Mouse (Mus musculus): ENCODE results near the gene Pon2. TPM values are rescaled to one million over a fixed set of nuclear protein-coding genes. Genes with fewer than 3 reads are reported as not detected.

Gene Pon2
- polyA plus RNA-seq, 1 experiment from 2014 or later, result 34.3 TPM

DNA sequence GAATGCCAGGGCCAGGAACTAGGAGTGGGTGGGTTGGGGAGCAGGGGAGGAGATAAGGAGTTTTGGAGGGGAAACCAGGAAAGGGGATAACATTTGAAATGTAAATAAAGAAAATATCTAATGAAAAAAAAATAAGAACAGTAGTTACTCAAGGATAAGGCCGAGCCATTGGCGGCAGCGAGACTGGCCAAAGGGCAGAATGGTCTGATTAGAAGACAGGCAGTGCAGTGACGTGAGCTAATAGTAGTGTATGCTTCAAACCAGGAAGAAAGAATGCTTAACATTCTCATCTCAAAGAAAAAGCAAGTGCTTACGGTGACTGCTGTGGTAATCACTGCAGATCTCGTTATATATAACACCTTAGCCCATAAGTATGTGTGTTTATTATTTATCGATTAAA, 2.2 kb downstream of the Pon2 start:
- H3K4me1 ChIP-seq (ENCODE audit: insufficient read depth), result peaks cover 35% of the 10 kb centered on the region
- ATAC-seq (no peak), DNase-seq (no peak)
- H3K27ac ChIP-seq (ENCODE audit: low read depth), result no peak overlapping the region
- no peaks in the 10 kb centered on the region for H3K9me3 ChIP-seq (ENCODE audit: low read length)
- H3K36me3 ChIP-seq (replicated peaks; ENCODE audit: insufficient read depth, low read length), result peaks cover 27% of the 10 kb centered on the region
- TF ChIP-seq CTCF (IDR thresholded peaks at IDR 0.05; ENCODE audit: low read depth) (no peak), EP300 (IDR thresholded peaks at IDR 0.05; ENCODE audit: low read depth) (no peak)
- H3K9ac ChIP-seq (replicated peaks), result peak overlapping the region; percentile 6; the same call in 1 of the 2 replicates
- H3K4me3 ChIP-seq (ENCODE audit: low read depth, low read length), result peak overlapping the region; percentile 80
- no peaks in the 10 kb centered on the region for H3K27me3 ChIP-seq (ENCODE audit: insufficient read depth, low read length)
- 82% methylated on average over 7 of the region's 7 CpGs for WGBS (ENCODE audit: insufficient replicate concordance)
- peak overlapping the region; percentile 71 for H3K4me2 ChIP-seq (ENCODE audit: low read depth, low read length)

DNA sequence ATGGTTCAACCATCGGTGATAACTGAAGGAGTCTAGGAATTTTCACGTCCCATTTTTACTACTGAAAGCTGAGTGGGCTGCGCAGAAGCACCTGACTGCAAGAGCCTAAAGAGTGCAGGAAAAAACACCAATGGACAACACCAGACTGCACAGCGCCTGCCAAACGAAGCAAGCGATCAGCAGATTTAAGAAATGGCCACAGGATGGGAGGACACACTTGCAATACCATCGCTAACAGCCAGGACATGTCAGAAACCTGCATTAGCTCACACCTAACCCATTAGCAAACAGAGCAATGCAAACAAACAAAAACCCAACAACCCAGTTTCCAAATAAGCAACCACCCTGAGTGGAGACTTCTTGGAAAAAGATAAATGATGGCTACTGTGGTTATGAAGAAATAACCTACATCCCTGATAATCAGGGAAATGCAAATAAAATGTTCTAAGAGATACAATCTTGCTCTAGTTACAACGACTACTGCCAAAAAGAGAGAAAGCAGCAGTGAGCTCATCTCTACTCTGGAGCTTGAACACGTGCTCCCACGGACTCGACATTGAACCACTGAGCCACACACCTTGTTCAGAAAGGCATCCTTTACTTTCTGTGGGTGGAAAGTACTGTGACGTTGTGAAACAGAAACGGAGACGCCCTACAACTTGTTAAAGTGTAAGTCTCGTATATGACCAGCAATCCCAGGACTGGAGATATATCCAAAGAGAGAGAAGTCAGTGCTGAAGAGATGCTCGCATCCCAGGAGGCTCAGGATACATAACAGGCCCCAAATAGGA, 3.4 kb downstream of the Pon2 start:
- no peak overlapping the region for H3K27ac ChIP-seq (ENCODE audit: low read depth)
- no peak for ATAC-seq
- H3K9ac ChIP-seq (replicated peaks), result 0 out of 2 replicates have a peak overlapping the region, but pooled peaks have one; percentile 21
- peaks cover 27% of the 10 kb centered on the region for H3K36me3 ChIP-seq (replicated peaks; ENCODE audit: insufficient read depth, low read length)
- TF ChIP-seq EP300 (IDR thresholded peaks at IDR 0.05; ENCODE audit: low read depth) (no peak), CTCF (IDR thresholded peaks at IDR 0.05; ENCODE audit: low read depth) (peak; percentile 30; the same call in 1 of the 2 replicates)
- no peaks in the 10 kb centered on the region for H3K9me3 ChIP-seq (ENCODE audit: low read length)
- no peak overlapping the region for H3K4me3 ChIP-seq (ENCODE audit: low read depth, low read length)
- DNase-seq, result no peak
- H3K4me2 ChIP-seq (ENCODE audit: low read depth, low read length), result peak overlapping the region; percentile 62
- no peaks in the 10 kb centered on the region for H3K27me3 ChIP-seq (ENCODE audit: insufficient read depth, low read length)
- peaks cover 44% of the 10 kb centered on the region for H3K4me1 ChIP-seq (ENCODE audit: insufficient read depth)
- WGBS (ENCODE audit: insufficient replicate concordance), result 81% methylated on average over 16 of the region's 16 CpGs

DNA sequence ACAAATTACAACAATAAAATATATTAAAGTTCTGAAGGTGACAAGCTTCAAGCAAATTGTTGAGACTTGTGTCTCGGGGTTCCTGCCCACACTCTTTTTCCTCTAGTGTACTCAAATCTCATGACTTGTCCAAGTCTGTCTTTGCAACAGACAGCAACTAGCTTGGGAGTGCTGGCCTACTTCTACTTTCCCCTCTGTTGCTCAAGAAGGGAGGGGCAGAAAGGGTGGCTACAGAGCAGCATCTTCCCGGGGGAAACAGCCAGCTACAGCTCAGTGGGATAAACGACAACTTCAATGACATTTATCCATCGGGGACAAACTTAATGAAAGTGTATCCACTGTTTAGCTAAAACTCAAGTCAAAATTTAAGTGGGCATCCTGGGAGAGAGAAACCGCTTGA, 5.4 kb downstream of the Pon2 start:
- Histone ChIP-seq H3K9ac (replicated peaks) (no peak overlapping the region), H3K27me3 (ENCODE audit: insufficient read depth, low read length) (no peaks in the 10 kb centered on the region), H3K4me1 (ENCODE audit: insufficient read depth) (peaks cover 55% of the 10 kb centered on the region), H3K4me3 (ENCODE audit: low read depth, low read length) (no peak overlapping the region), H3K27ac (ENCODE audit: low read depth) (peak overlapping the region; percentile 24; the same call in 1 of the 2 replicates), H3K9me3 (ENCODE audit: low read length) (no peaks in the 10 kb centered on the region), H3K36me3 (replicated peaks; ENCODE audit: insufficient read depth, low read length) (peaks cover 41% of the 10 kb centered on the region), H3K4me2 (ENCODE audit: low read depth, low read length) (0 out of 2 replicates have a peak overlapping the region, but pooled peaks have one; percentile 8)
- DNase-seq (no peak), ATAC-seq (no peak)
- TF ChIP-seq CTCF (IDR thresholded peaks at IDR 0.05; ENCODE audit: low read depth) (no peak), EP300 (IDR thresholded peaks at IDR 0.05; ENCODE audit: low read depth) (no peak)
- 73% methylated on average over 5 of the region's 5 CpGs for WGBS (ENCODE audit: insufficient replicate concordance)

DNA sequence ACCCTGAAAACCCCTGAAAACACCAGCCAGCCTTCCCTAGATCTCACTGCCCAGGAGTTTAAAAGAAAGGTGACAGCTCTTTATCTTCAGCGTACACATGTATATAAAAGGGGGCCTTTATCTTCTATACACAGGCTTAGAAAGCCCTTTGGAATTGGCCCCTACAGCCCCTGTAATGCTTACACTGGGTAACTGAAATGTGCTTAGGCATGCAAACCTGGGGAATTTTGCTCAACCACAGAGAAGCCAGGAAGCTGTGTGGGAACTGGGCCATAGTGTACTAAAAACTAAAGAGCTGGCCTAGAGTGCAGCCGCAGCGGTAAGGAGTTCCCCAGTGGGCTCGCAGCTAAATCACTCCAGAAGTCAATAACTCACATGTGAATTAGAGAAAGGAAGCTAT, 6.8 kb downstream of the Pon2 start:
- WGBS (ENCODE audit: insufficient replicate concordance), result 48% methylated on average over 4 of the region's 4 CpGs
- H3K27ac ChIP-seq (ENCODE audit: low read depth), result peak overlapping the region; percentile 24
- DNase-seq (no peak), ATAC-seq (peak; percentile 86)
- H3K36me3 ChIP-seq (replicated peaks; ENCODE audit: insufficient read depth, low read length), result peaks cover 44% of the 10 kb centered on the region
- peak overlapping the region; percentile 36 for H3K4me2 ChIP-seq (ENCODE audit: low read depth, low read length)
- no peak overlapping the region for H3K9ac ChIP-seq (replicated peaks)
- H3K4me1 ChIP-seq (ENCODE audit: insufficient read depth), result peaks cover 56% of the 10 kb centered on the region
- H3K4me3 ChIP-seq (ENCODE audit: low read depth, low read length), result no peak overlapping the region
- TF ChIP-seq CTCF (IDR thresholded peaks at IDR 0.05; ENCODE audit: low read depth), result no peak
- TF ChIP-seq EP300 (IDR thresholded peaks at IDR 0.05; ENCODE audit: low read depth), result peak; percentile 95
- no peaks in the 10 kb centered on the region for H3K27me3 ChIP-seq (ENCODE audit: insufficient read depth, low read length)
- no peaks in the 10 kb centered on the region for H3K9me3 ChIP-seq (ENCODE audit: low read length)

DNA sequence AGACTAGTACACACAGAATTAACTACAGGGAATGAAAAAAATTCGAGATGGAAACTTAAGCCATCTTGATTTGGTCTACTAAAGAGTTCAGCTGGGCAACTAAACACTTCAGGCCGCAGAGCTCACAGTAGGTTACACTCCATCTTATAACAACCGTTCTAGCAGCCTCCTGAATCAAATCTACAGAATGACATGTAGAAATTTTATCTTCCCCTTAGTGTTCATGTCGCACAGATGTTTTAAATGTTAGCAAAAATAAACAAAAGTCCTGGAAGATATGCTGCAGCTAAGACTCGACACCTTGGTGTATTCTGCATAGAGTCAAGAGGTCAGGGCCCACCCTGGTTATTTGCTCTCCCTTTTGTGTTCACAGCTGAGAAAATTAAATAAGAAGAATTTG, 10.3 kb downstream of the Pon2 start:
- H3K4me2 ChIP-seq (ENCODE audit: low read depth, low read length), result peak overlapping the region; percentile 2
- no peak; the same call in 1 of the 2 replicates for ATAC-seq
- H3K27me3 ChIP-seq (ENCODE audit: insufficient read depth, low read length), result no peaks in the 10 kb centered on the region
- no peaks in the 10 kb centered on the region for H3K9me3 ChIP-seq (ENCODE audit: low read length)
- no peak for DNase-seq
- no peak overlapping the region for H3K9ac ChIP-seq (replicated peaks)
- H3K27ac ChIP-seq (ENCODE audit: low read depth), result peak overlapping the region; percentile 39
- no peak for TF ChIP-seq CTCF (IDR thresholded peaks at IDR 0.05; ENCODE audit: low read depth)
- TF ChIP-seq EP300 (IDR thresholded peaks at IDR 0.05; ENCODE audit: low read depth), result peak; percentile 39; the same call in 1 of the 2 replicates
- peaks cover 43% of the 10 kb centered on the region for H3K4me1 ChIP-seq (ENCODE audit: insufficient read depth)
- H3K4me3 ChIP-seq (ENCODE audit: low read depth, low read length), result no peak overlapping the region
- H3K36me3 ChIP-seq (replicated peaks; ENCODE audit: insufficient read depth, low read length), result peaks cover 30% of the 10 kb centered on the region
- 52% methylated on average over 5 of the region's 5 CpGs for WGBS (ENCODE audit: insufficient replicate concordance)

DNA sequence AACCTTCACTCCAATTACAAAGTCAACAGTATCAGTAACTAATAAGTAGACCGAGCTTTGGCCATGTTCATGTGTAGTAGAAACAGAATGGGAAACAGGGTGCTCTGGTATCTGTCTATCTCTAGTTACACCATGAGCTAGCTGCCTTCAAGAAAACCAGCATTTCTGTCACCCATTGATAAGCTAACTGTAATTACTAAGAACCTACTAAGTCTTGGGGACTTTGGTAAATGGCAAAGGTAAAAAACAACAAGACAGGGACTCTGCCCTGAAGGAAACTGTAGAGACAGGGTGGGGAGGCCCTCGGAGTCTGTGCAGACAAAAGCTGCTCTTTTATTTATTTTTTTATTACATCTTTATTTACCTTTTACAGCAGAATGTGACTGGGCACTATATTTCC, 10.9 kb downstream of the Pon2 start:
- Histone ChIP-seq H3K27me3 (ENCODE audit: insufficient read depth, low read length) (no peaks in the 10 kb centered on the region), H3K4me1 (ENCODE audit: insufficient read depth) (peaks cover 38% of the 10 kb centered on the region), H3K4me3 (ENCODE audit: low read depth, low read length) (no peak overlapping the region), H3K9ac (replicated peaks) (no peak overlapping the region), H3K36me3 (replicated peaks; ENCODE audit: insufficient read depth, low read length) (peaks cover 28% of the 10 kb centered on the region), H3K9me3 (ENCODE audit: low read length) (no peaks in the 10 kb centered on the region), H3K4me2 (ENCODE audit: low read depth, low read length) (peak overlapping the region; percentile 1; the same call in 1 of the 2 replicates), H3K27ac (ENCODE audit: low read depth) (peak overlapping the region; percentile 39)
- no peak for DNase-seq
- WGBS (ENCODE audit: insufficient replicate concordance), result 52% methylated on average over 2 of the region's 2 CpGs
- ATAC-seq, result peak; percentile 74
- TF ChIP-seq CTCF (IDR thresholded peaks at IDR 0.05; ENCODE audit: low read depth) (no peak), EP300 (IDR thresholded peaks at IDR 0.05; ENCODE audit: low read depth) (peak; percentile 96)
